Mouse (Mus musculus) adrenal gland, postnatal 25 days (tissue): ENCODE results near the gene Ikzf4. TPM values are rescaled to one million over a fixed set of nuclear protein-coding genes. Genes with fewer than 3 reads are reported as not detected.
A peak's percentile ranks its signal among the peaks of the same experiment; 100 is the strongest.

ENCODE experiments used
- DNase-seq: peaks from one replicate; pipeline ENCODE4 v3.0.0; 2021; ENCODE audit warnings: mixed read lengths
- long read RNA-seq: library from polyadenylated mRNA; stranded (forward); transcript quantifications from one replicate; pipeline ENCODE4 v2.0.0, GENCODE M21; 2021
- total RNA-seq: library from RNA; stranded (reverse); gene quantifications from 2 replicates; pipeline ENCODE4 v1.2.3, GENCODE M21; 2021

Gene Ikzf4
- 1.5 and 2.0 TPM in 2 replicates for total RNA-seq
- long read RNA-seq, partial matches to known transcripts: 1 of 2 reads
- long read RNA-seq, other reads (novel, unspliced or antisense): 1 of 2 reads

DNA sequence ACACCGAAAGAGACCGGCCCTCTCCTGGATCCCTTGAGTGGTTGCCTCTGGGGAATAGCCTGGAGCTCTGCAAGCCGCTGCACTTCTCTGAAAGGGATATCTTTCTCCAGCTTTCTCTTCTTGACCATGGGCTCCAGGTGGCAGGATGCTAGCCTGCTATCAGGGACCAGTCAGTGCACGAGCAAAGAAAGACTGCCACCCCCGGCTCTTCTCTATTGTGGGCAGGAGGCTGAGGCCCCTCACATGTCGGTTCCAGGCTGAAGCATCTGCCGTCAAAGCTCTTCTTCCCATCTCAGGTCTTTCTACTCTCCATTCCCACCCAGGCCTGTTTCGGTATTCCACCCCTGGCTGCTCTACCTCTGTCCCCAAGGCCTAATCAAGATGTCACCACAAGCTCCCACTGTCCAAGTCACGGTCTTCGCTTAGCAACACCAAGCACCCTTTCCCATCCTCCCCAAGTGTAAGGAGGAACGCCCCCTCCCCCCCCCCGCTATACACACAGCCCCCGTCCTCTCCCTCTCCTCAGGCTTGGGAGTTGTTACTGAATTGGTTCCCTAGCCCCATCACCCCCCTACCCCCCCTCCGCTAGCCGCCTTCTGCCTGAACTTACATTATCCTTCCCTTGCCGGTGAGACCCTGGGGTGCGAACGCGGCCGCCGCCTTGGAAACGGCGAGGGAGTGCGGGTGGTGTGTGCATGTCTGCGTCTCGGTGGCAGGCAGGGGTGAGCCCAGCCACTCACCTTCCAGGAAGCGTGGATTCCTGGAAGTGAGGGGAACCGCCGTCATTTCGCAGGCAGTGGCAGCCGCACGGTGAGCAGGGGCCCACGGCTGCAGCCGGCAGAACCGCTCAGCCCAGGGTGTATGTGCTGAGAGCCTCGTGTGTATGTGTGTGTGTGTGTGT lies at the start of gene Ikzf4:
Ikzf4 (minus strand) TSS at position 881 of the 901 bp plus-strand sequence.
- DNase-seq: peak; percentile 37

- no peak for DNase-seq
Measured at GRCm38 (mm10) chr10:128695411-128695991, 49.7 kb upstream of the Ikzf4 start.

DNA sequence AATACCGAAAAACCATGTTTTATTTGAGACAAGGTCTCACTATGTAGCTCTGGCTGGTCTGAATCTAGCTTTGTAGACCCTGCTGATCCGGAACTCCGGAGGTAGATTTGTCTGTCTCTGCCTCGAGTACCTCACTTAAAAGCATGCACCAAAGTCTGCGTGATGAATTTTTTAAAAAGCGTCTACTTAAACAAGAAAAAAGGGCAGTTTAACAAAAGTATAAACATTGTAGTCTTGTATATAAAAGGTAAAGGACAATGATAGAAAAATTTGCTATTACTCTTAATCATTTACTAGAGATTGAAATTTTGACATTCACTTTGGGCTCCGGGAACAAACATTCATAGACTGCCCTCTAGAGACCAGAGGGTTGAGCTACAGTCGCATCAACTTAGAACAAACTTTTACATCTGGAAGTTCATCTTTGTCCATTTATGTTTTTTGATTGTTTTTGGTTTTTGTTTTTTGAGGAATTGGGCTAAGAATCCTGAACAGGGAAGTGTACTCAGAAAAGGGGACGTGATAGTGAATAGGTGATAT lies 28.7 kb upstream of the Ikzf4 start:
- no peak for DNase-seq

GRCm38 (mm10) chr10:128673763-128674468 lies 28.1 kb upstream of the Ikzf4 start, which contains the start of gene Suox:
Gene Suox (minus strand): TSS chr10:128674073.
- peak; percentile 85 for DNase-seq

DNA sequence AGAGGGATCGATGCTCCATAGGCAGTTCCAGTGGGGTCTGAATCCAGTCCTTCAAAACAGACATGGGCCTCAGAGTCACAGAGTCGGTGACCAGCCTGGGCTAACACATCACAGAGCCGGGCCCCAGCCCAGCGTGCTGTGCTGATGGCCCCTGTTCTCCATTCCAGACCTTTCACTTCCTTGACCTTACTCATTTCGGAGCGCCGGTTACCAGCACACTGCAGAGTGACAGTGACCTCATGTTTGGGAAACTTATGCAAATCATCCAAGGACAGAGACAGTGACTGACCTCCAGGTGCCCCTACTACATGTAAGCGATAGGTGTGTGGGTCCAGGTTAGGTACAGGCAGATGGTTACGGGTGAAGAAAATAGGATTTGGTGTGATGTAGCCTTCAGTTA lies 25.4 kb upstream of the Ikzf4 start:
- no peak for DNase-seq

DNA sequence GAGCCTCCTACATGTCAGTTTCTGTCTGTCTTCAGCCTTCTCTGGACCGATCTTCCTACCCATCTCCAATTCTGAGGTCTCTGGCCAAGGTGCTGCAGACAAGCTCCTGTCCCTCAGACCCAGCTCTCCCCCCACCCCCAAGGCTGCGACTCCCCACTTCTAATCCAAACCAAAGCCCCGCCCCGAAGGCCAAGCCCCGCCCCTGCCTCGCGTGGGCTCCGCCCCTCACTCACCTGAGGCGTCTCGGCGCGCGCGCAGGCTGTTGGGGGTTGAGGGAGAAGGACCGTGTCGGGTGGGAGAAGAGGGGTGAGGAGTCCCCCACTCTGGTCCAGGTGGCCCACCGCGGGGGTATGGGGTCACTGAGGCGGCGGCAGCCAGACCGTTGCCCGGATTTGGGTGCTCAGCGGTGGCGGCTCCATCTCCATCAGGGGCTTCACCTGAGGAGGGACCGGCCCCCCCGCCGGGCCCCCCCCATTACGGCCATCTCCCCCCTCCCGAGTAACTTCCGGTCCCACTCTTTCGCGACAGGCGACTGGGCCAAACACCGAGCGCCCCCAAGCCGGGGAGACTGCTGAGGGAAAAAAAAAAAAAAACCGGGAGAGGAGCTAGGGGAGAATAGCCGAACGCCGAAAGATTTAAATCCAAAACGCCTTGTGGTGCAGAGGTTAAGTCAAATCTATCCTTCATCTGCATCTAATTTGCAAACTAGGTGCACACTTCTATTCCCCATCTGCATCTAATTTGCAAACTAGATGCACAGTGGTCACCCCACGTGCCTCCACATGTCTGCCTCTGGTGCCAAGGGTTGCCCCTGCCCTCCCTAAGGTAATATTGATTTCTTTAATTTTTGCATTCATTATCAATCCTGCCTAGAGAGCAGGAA lies 23.2 kb upstream of the Ikzf4 start:
- peak; percentile 61 for DNase-seq

DNA sequence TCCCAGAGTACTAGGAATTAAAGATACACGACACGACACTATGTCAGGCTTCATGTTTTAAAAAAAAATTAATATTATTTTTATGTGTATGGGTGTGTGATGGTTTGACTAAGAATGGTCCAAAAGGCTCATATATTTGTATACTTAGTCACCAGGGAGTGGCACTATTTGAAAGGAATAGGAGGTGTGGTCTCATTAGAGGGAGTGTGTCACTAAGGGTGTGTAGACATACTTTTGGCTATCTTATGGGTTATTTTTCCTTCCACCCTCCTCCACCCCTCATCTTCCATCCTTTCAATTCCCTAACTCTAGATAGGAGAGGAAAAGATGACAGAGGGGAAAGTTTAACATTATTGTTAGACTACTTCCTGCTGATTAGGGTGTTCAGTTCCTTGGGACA lies 20.0 kb upstream of the Ikzf4 start:
- no peak for DNase-seq

- DNase-seq: no peak
Measured at GRCm38 (mm10) chr10:128665307-128665706, 19.5 kb upstream of the Ikzf4 start.

- no peak for DNase-seq
Measured at GRCm38 (mm10) chr10:128664808-128665207, 19.0 kb upstream of the Ikzf4 start.

DNA sequence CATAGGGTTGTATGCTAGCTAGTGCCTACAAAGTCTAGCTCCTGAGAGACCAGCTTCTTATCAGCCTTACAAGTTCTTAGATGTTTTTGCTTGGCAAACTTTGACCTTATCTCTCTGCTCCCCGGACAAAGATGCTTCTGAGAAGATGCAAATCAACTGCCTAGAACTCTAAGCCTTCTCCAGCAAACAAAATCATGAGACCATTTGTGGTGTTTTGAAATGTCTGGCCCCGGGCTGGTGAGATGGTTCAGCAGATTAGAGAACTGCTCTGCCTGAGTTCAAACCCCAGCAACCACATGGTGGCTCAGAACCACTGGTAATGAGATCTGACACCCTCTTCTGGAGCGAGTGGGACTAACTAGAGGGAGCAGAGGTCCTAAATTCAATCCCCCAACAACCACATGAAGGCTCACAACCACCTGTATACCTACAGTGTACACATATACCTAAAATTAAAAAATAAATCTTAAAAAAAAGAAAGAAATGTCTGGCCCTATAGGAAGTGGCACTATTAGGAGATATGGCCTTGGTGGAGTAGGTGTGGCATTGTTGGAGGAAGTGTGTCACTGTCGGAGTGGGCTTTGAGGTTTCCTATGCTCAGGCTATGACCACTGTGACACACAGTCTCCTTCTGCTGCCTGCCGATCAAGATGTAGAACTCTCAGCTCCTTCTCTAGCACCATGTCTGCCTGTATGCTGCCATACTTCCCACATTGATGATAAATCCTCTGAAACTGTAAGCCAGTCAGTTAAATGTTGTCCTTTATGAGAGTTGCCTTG lies 17.8 kb upstream of the Ikzf4 start:
- no peak for DNase-seq

DNA sequence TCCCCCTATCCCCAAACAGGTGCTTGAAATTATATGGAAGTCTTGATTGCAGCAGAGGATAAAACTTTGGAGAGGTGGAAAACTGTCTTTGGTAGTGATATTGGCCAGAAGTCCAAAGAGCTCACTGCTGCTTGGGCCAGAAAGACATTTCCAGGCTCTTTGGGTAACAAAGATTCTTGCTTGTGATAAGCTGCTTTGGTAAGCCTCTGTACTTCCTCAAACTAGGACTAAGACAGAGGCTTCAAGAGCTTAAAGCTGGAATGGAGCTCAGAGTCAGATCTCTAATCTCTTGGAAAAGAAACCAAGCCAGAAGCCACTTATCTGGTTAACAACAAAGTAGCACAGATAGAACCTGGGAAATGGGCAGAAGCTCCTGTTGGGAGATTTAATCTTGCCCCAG lies 16.7 kb upstream of the Ikzf4 start:
- no peak for DNase-seq

GRCm38 (mm10) chr10:128659490-128659889 lies 13.7 kb upstream of the Ikzf4 start:
- no peak for DNase-seq

GRCm38 (mm10) chr10:128657844-128658243 lies 12.1 kb upstream of the Ikzf4 start:
- no peak for DNase-seq

DNA sequence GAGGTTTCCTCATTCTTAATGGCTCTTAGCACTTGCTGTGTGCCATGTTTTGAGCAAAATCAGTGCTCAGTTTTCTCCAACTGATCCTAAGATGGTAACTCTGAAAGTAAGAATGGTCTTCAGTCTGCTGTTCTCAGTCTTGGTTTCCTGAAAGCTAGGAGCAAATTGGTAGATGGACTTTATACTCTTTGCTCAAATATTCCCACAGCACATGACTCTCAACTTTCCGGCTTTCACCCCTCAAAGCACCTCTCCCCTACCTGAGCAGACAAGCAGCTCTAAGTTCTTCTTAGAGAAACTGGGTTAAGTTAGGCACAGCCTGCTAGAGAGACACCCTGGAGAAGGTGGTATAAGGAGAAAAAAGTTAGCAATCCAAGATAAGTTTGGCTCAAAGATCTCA lies 10.9 kb upstream of the Ikzf4 start:
- no peak for DNase-seq

DNA sequence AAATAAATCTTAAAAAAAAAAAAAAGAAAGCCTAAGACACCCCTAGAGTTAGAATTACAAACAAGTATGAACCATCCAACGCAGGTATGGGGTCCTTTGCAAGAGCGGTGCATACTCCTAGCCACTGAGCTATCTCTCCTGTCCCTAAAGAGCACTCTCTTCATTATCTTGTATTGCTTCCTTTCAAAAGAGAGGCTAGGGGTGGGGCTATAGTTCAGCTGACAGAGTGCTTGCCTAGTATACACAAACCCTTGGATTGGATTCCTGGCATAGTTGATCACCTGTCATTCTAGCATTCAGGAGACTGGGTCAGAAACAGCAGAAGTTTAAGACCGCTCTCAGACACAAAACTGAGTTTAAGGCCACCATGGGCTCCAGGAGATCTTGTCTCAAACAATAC lies 9.5 kb upstream of the Ikzf4 start:
- no peak for DNase-seq

DNA sequence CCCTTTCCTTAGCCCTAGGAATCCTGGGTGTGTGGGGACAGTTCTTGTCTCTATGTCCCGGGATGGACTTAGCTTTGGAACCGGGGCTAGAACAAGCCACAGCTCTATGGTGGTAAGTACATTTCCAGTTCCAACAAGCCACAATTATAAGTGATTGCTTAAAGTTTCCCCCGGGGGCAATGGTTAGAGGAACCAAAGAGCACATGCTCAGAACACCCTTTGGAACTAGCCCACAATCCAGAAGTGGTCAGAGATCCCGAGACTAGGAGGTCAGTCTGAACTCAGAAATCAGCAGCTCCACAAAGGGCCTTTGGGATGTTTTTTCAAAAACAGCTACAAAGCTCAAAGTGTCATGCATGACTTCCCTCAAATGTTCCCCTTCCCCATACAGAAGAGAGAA lies 8.1 kb upstream of the Ikzf4 start:
- DNase-seq: no peak

- DNase-seq: no peak
Measured at GRCm38 (mm10) chr10:128646139-128647089, 623 bp upstream of the Ikzf4 start.

- DNase-seq: no peak
Measured at GRCm38 (mm10) chr10:128642749-128643148, 3.0 kb downstream of the Ikzf4 start.

DNA sequence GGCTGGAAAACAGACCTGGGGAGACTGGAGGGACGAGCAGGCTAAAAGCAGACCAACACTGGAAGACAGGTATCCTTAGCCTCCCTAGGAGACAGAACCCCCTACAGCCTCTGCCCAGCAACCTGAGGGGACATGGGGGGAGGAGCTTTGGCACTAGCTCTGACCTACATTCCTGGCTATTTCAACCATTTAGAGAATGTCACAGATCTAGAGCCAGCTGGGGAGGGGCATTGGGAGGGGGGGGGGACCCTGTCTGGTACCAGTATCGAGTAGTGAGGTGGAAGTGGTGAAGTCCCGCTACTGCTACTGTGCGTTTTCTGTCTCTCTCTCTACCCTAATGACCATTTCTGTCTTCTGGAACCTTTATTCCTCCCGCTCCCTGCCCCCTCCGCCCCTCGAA lies 3.9 kb downstream of the Ikzf4 start:
- DNase-seq: no peak

DNA sequence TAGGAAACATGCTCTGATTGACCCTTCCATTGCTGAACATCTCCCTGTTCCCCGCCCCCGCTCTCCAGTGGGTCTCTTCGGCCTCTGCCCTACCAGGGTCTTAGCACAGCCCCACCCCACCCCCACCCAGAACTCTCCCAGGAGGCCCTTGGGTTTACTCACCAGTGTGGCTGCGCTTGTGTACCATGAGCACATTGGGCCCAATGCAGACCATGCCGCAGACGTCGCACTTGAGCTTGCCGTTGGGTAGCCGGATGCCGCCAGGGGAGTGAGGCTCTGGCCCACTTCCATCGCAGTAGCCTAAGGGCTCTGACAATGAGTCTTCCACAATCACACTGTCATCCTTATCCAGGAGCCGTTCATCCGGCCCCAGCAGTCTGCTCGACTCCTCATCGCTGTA lies 4.9 kb downstream of the Ikzf4 start:
- DNase-seq: no peak
